Mouse (Mus musculus) ES-E14 (cell line): ENCODE data around the gene Lhfpl3.

ENCODE experiments used
- CHD2 ChIP-seq: IDR thresholded peaks from 2 replicates; pipeline ENCODE4 v1.6.1; 2014; ENCODE audit warnings: mild to moderate bottlenecking, low read depth, low read length, inconsistent platforms
- HCFC1 ChIP-seq: IDR thresholded peaks from 2 replicates; pipeline ENCODE4 v1.6.1; 2012; ENCODE audit warnings: low read length, inconsistent platforms, borderline replicate concordance; ENCODE audit not compliant: insufficient read depth
- MAFK ChIP-seq: IDR thresholded peaks from 2 replicates; pipeline ENCODE4 v1.6.1; 2014; ENCODE audit warnings: mild to moderate bottlenecking, low read depth, low read length, inconsistent platforms; ENCODE audit not compliant: insufficient read depth
- ZC3H11A ChIP-seq: IDR thresholded peaks from 2 replicates; pipeline ENCODE4 v1.6.1; 2012; ENCODE audit warnings: low read depth, mild to moderate bottlenecking, inconsistent platforms, low read length, borderline replicate concordance

GRCm38 (mm10) chr5:23273309-23273708 is 527.5 kb downstream of the Lhfpl3 start:
- no peak for TF ChIP-seq ZC3H11A
- no peak for TF ChIP-seq CHD2
- no peak for TF ChIP-seq MAFK
- TF ChIP-seq HCFC1, result no peak
